Mouse (Mus musculus) heart, postnatal 0 days (tissue): ENCODE measurements around the gene Nbeal2. TPM values are rescaled to one million over a fixed set of nuclear protein-coding genes. Genes with fewer than 3 reads are reported as not detected.

ENCODE experiments used
- ATAC-seq: fragments of 200-750 bp; cut with Nextera tagmentation; 2 replicates; pipeline ENCODE4 v1.8.0; 2017; ENCODE audit warnings: low read depth, moderate number of reproducible peaks, moderate library complexity; ENCODE audit not compliant: insufficient read depth
- DNase-seq: peaks from one replicate; pipeline ENCODE4 v3.0.0-alpha.2; 2016; ENCODE audit warnings: low spot score
- H3K27ac ChIP-seq: fragments of 300-500 bp; sonication (generic); 2 replicates; pipeline ENCODE4 v1.5.1; 2014; ENCODE audit warnings: low read depth, mild to moderate bottlenecking
- H3K27me3 ChIP-seq: fragments of 300-500 bp; sonication (generic); 2 replicates; pipeline ENCODE4 v1.6.1; 2014; ENCODE audit warnings: low read length, mixed read lengths; ENCODE audit not compliant: control insufficient read depth, insufficient read depth
- H3K36me3 ChIP-seq: fragments of 300-500 bp; sonication (generic); replicated peaks from 2 replicates; pipeline ENCODE4 v1.6.1; 2014; ENCODE audit warnings: low read length, mixed read lengths; ENCODE audit not compliant: control insufficient read depth, insufficient read depth
- H3K4me1 ChIP-seq: fragments of 300-500 bp; sonication (generic); 2 replicates; pipeline ENCODE4 v1.6.1; 2014; ENCODE audit warnings: antibody characterized with exemption; ENCODE audit not compliant: control insufficient read depth, insufficient read depth
- H3K4me2 ChIP-seq: fragments of 300-500 bp; sonication (generic); 2 replicates; pipeline ENCODE4 v1.6.1; 2014; ENCODE audit warnings: low read depth, mild to moderate bottlenecking, low read length, moderate library complexity
- H3K4me3 ChIP-seq: fragments of 300-500 bp; sonication (generic); 2 replicates; pipeline ENCODE4 v1.5.1; 2014; ENCODE audit warnings: low read depth, low read length
- H3K9ac ChIP-seq: fragments of 300-500 bp; sonication (generic); replicated peaks from 2 replicates; pipeline ENCODE4 v1.6.1; 2014; ENCODE audit warnings: low read depth, low read length, mixed read lengths
- H3K9me3 ChIP-seq: fragments of 300-500 bp; sonication (generic); replicated peaks from 2 replicates; pipeline ENCODE4 v1.6.1; 2016; ENCODE audit warnings: low read length; ENCODE audit not compliant: control insufficient read depth
- CTCF ChIP-seq: IDR thresholded peaks from 2 replicates; pipeline ENCODE4 v1.5.1; 2016; ENCODE audit warnings: antibody characterized with exemption, control low read depth, low read depth
- EP300 ChIP-seq: IDR thresholded peaks from 2 replicates; pipeline ENCODE4 v1.6.1; 2016; ENCODE audit warnings: antibody characterized with exemption, low read depth
- WGBS: fragments of 180-500 bp; shearing (Covaris S2); extraction: QIAGEN DNeasy Blood & Tissue Kit; methylation state at CpG from one replicate; pipeline ENCODE4 v1.1.7; 2014; 5-methylcytosine and 5-hydroxymethylcytosine counted together
- polyA plus RNA-seq: library from polyadenylated mRNA; unstranded; fragments of >200 nt; fragmentation: Nextera tagmentation; extraction: Ambion mirVana; gene quantifications from 2 replicates; pipeline ENCODE4 v1.2.1, GENCODE M21; 2015
- total RNA-seq: library from RNA; depleted of rRNA; stranded (reverse); fragments of >200 nt; gene quantifications from 2 replicates; pipeline ENCODE4 v1.2.3, GENCODE M21; 2014; ENCODE audit warnings: low replicate concordance

Gene Nbeal2
- total and polyA plus RNA-seq, 2 experiments from 2014 or later = 1.6 to 12.9 TPM

- Histone ChIP-seq H3K4me2 (no peak overlapping the region), H3K9ac (no peak overlapping the region), H3K9me3 (no peaks in the 10 kb centered on the region), H3K36me3 (no peaks in the 10 kb centered on the region), H3K27ac (peak overlapping the region; percentile 97), H3K4me3 (no peak overlapping the region), H3K4me1 (peaks cover 68% of the 10 kb centered on the region), H3K27me3 (no peaks in the 10 kb centered on the region)
- DNase-seq (no peak), ATAC-seq (no peak)
- TF ChIP-seq EP300 (no peak), CTCF (no peak)
- 65% methylated on average over 9 of the region's 9 CpGs for WGBS
Observed at GRCm38 (mm10) chr9:110681817-110682216, 27.9 kb upstream of the Nbeal2 start.

GRCm38 (mm10) chr9:110680736-110681507 is 27.0 kb upstream of the Nbeal2 start:
- Histone ChIP-seq H3K4me2 (no peak overlapping the region), H3K9me3 (no peaks in the 10 kb centered on the region), H3K36me3 (no peaks in the 10 kb centered on the region), H3K4me3 (no peak overlapping the region), H3K27me3 (no peaks in the 10 kb centered on the region), H3K27ac (peak overlapping the region; percentile 47), H3K4me1 (peaks cover 66% of the 10 kb centered on the region), H3K9ac (no peak overlapping the region)
- WGBS = 77% methylated on average over 7 of the region's 7 CpGs
- no peak for DNase-seq
- no peak for ATAC-seq
- TF ChIP-seq CTCF (no peak), EP300 (no peak)

- no peaks in the 10 kb centered on the region for H3K9me3 ChIP-seq
- peaks cover 60% of the 10 kb centered on the region for H3K4me1 ChIP-seq
- TF ChIP-seq EP300 = no peak
- TF ChIP-seq CTCF = no peak
- H3K4me2 ChIP-seq = no peak overlapping the region
- no peak for ATAC-seq
- H3K27me3 ChIP-seq = no peaks in the 10 kb centered on the region
- DNase-seq = no peak
- no peak overlapping the region for H3K4me3 ChIP-seq
- H3K9ac ChIP-seq = no peak overlapping the region
- H3K27ac ChIP-seq = no peak overlapping the region
- no peaks in the 10 kb centered on the region for H3K36me3 ChIP-seq
- 58% methylated on average over 5 of the region's 5 CpGs for WGBS
Observed at GRCm38 (mm10) chr9:110678886-110679285, 24.9 kb upstream of the Nbeal2 start.

GRCm38 (mm10) chr9:110676492-110676911 is 22.5 kb upstream of the Nbeal2 start:
- Histone ChIP-seq H3K9ac (no peak overlapping the region), H3K4me1 (peaks cover 61% of the 10 kb centered on the region), H3K36me3 (no peaks in the 10 kb centered on the region), H3K9me3 (no peaks in the 10 kb centered on the region), H3K4me3 (no peak overlapping the region), H3K27ac (no peak overlapping the region; the same call in 1 of the 2 replicates), H3K4me2 (no peak overlapping the region), H3K27me3 (no peaks in the 10 kb centered on the region)
- DNase-seq (no peak), ATAC-seq (no peak)
- WGBS = 60% methylated on average over 8 of the region's 8 CpGs
- TF ChIP-seq EP300 = no peak
- TF ChIP-seq CTCF = no peak

GRCm38 (mm10) chr9:110673107-110673752 is 19.3 kb upstream of the Nbeal2 start:
- H3K9me3 ChIP-seq = no peaks in the 10 kb centered on the region
- no peaks in the 10 kb centered on the region for H3K27me3 ChIP-seq
- no peak overlapping the region for H3K9ac ChIP-seq
- ATAC-seq = peak; percentile 43
- peak overlapping the region; percentile 74 for H3K27ac ChIP-seq
- DNase-seq = peak; percentile 58
- WGBS = 43% methylated on average over 10 of the region's 10 CpGs
- H3K4me3 ChIP-seq = no peak overlapping the region
- TF ChIP-seq EP300 = no peak; the same call in 1 of the 2 replicates
- TF ChIP-seq CTCF = no peak
- no peaks in the 10 kb centered on the region for H3K36me3 ChIP-seq
- 0 out of 2 replicates have a peak overlapping the region, but pooled peaks have one; percentile 14 for H3K4me2 ChIP-seq
- H3K4me1 ChIP-seq = peaks cover 80% of the 10 kb centered on the region
